Mouse (Mus musculus) thymus, postnatal 10 days (tissue): ENCODE data around the gene Ndufa1.
"Not testable (repeated sequence)": the region's sequence is repeated elsewhere in the genome, so short reads cannot be mapped to it uniquely, and the experiment has no call there.

Experiments
- DNase-seq, 2 experiments: peaks; one replicate each; pipeline ENCODE4 v3.0.0; 2021; ENCODE audit warnings: low spot score in 2 of 2

Gene Ndufa1

GRCm38 (mm10) chrX:37191105-37191743 is at the start of gene Ndufa1, which contains the start of gene Rnf113a1:
Ndufa1 (minus strand) TSS chrX:37191163.
Rnf113a1 (plus strand) TSS chrX:37191245.
- DNase-seq = peak; percentile 73 to 74

- DNase-seq = not testable (repeated sequence)
Measured at GRCm38 (mm10) chrX:37222158-37222557, 31.2 kb upstream of the Ndufa1 start, which contains the start of gene Rhox1. Rhox1 (minus strand) TSS chrX:37222258.

GRCm38 (mm10) chrX:37210941-37211340 is 20.0 kb upstream of the Ndufa1 start, which contains the start of gene Gm9:
Gm9 (minus strand) TSS chrX:37211041.
- no peak for DNase-seq

GRCm38 (mm10) chrX:37198676-37199075 is 7.7 kb upstream of the Ndufa1 start:
- no peak for DNase-seq

- DNase-seq = no peak
Measured at GRCm38 (mm10) chrX:37191744-37192379, 899 bp upstream of the Ndufa1 start.

- no peak for DNase-seq
Measured at GRCm38 (mm10) chrX:37190755-37191104, 233 bp downstream of the Ndufa1 start.

GRCm38 (mm10) chrX:37184401-37184800 is 6.6 kb downstream of the Ndufa1 start:
- not testable (repeated sequence) for DNase-seq

- DNase-seq = no peak
Measured at GRCm38 (mm10) chrX:37168742-37169141, 22.2 kb downstream of the Ndufa1 start, which contains the start of gene Akap14. Akap14 (minus strand) TSS chrX:37168842.

- DNase-seq = peak in 1 of 2 experiments; percentile 14
Measured at GRCm38 (mm10) chrX:37167085-37167484, 23.9 kb downstream of the Ndufa1 start.

GRCm38 (mm10) chrX:37163115-37163514 is 27.8 kb downstream of the Ndufa1 start:
- no peak for DNase-seq

GRCm38 (mm10) chrX:37161169-37161568 is 29.8 kb downstream of the Ndufa1 start:
- no peak for DNase-seq

- DNase-seq = peak in 1 of 2 experiments; percentile 5
Measured at GRCm38 (mm10) chrX:37157839-37158238, 33.1 kb downstream of the Ndufa1 start.

GRCm38 (mm10) chrX:37144954-37145353 is 46.0 kb downstream of the Ndufa1 start:
- DNase-seq = peak in 1 of 2 experiments; percentile 23

GRCm38 (mm10) chrX:37144498-37144897 is 46.5 kb downstream of the Ndufa1 start:
- DNase-seq = not testable (repeated sequence)

- DNase-seq = no peak
Measured at GRCm38 (mm10) chrX:37141732-37142131, 49.2 kb downstream of the Ndufa1 start.
